Mouse (Mus musculus): ENCODE results near the gene Defa32.
"Not testable (repeated sequence)": the region's sequence is repeated elsewhere in the genome, so short reads cannot be mapped to it uniquely, and the experiment has no call there.

Gene Defa32
- long read RNA-seq, experiment 1: 0 reads
- long read RNA-seq, experiment 2: 0 reads

- intact Hi-C loops (cut with DNase I): not testable (repeated sequence)
Observed at GRCm38 (mm10) chr8:21528732-21529131, at the start of gene Defa32. TSS of gene Defa32 (plus strand) at chr8:21529032.

GRCm38 (mm10) chr8:21508958-21509357 is 19.9 kb upstream of the Defa32 start, which contains the start of gene Defa20:
TSS of gene Defa20 (plus strand) at chr8:21509258.
- intact Hi-C loops (cut with DNase I): not testable (repeated sequence)

GRCm38 (mm10) chr8:21565086-21565485 is 36.3 kb downstream of the Defa32 start, which contains the start of gene Defa37:
TSS of gene Defa37 (plus strand) at chr8:21565386.
- intact Hi-C loops (cut with DNase I): not testable (repeated sequence)

Measured in adrenal gland (tissue).